Mouse (Mus musculus) thymus, adult 2 months (tissue): ENCODE data around the gene Hoxc6. TPM values are rescaled to one million over a fixed set of nuclear protein-coding genes. Genes with fewer than 3 reads are reported as not detected.

Experiments
- DNase-seq: peaks from one replicate; pipeline ENCODE4 v3.0.0; 2021
- H3K27ac ChIP-seq: fragments of 200-500 bp; 2 replicates; pipeline ENCODE4 v1.5.1; 2012; ENCODE audit warnings: low read length, control low read depth; ENCODE audit not compliant: control insufficient read depth, insufficient read depth
- H3K27me3 ChIP-seq: fragments of 200-500 bp; 2 replicates; pipeline ENCODE4 v1.6.1; 2012; ENCODE audit warnings: mild to moderate bottlenecking, low read length, moderate library complexity, mixed read lengths; ENCODE audit not compliant: control insufficient read depth, insufficient read depth
- H3K36me3 ChIP-seq: fragments of 200-500 bp; 2 replicates; pipeline ENCODE4 v1.6.1; 2012; ENCODE audit warnings: mild to moderate bottlenecking, low read length, moderate library complexity; ENCODE audit not compliant: control insufficient read depth, insufficient read depth
- H3K4me1 ChIP-seq: fragments of 200-500 bp; replicated peaks from 2 replicates; pipeline ENCODE4 v1.6.1; 2012; ENCODE audit warnings: low read length; ENCODE audit not compliant: control insufficient read depth, insufficient read depth
- H3K4me3 ChIP-seq: fragments of 200-500 bp; 2 replicates; pipeline ENCODE4 v1.5.1; 2012; ENCODE audit warnings: mild to moderate bottlenecking, low read length, control low read depth, moderate library complexity; ENCODE audit not compliant: control insufficient read depth, insufficient read depth
- CTCF ChIP-seq: fragments of 200-500 bp; IDR thresholded peaks from 2 replicates; pipeline ENCODE4 v1.5.1; 2012; ENCODE audit warnings: mild to moderate bottlenecking, control low read depth, low read length, moderate library complexity, borderline replicate concordance; ENCODE audit not compliant: control insufficient read depth, poor library complexity, insufficient read depth; ENCODE audit errors: extremely low read depth
- POLR2A ChIP-seq: fragments of 200-500 bp; IDR thresholded peaks from 2 replicates; pipeline ENCODE4 v1.6.1; 2012; ENCODE audit warnings: mild to moderate bottlenecking, low read length, control low read depth, moderate library complexity; ENCODE audit not compliant: control insufficient read depth, poor library complexity, insufficient read depth; ENCODE audit errors: extremely low read depth
- WGBS: fragments of 180-500 bp; shearing (Covaris S2); methylation state at CpG from one replicate; pipeline ENCODE4 v1.1.7; 2018; 5-methylcytosine and 5-hydroxymethylcytosine counted together
- polyA plus RNA-seq: library from polyadenylated mRNA; depleted of rRNA; stranded (reverse); fragments of >200 nt; gene quantifications from 2 replicates; pipeline ENCODE4 v1.2.3, GENCODE M21; 2012; rRNA removed

Gene Hoxc6
- 0.23 and 0.43 TPM in 2 replicates for polyA plus RNA-seq

DNA sequence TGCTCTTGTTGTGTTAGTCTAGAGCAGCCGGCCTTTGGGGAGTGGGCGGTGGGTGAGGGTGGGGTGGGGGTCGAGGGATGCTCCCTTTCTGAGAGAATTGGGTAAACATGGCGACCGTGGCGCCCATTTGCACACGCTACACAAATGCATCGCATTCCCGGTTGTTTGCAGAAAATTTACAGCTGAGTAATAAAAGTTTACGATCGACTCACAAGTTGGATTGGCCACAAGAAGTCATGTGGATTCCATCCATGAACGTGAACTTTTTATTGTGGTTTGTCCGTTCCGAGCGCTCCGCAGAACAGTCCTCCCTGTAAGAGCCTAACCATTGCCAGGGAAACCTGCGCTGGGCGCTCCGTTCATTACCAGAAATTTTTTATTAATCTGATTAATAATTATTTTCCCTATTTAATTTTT, at the start of gene Hoxc6:
TSS of gene Hoxc6 (plus strand) at position 319 of the 417 bp plus-strand sequence.
- no peak within 1 kb of the TSS for H3K27ac ChIP-seq
- DNase-seq, result no peak
- 7% methylated on average over 19 of the region's 19 CpGs for WGBS
- peak within 1 kb of the TSS; percentile 12; the same call in 1 of the 2 replicates for H3K4me3 ChIP-seq
- TF ChIP-seq POLR2A (no peak), CTCF (no peak)
- H3K4me1 ChIP-seq, result no peaks in the 10 kb centered on the region; the same call in 1 of the 2 replicates
- peaks cover 56% of the 10 kb centered on the region for H3K27me3 ChIP-seq
- no peaks in the 10 kb centered on the region for H3K36me3 ChIP-seq

DNA sequence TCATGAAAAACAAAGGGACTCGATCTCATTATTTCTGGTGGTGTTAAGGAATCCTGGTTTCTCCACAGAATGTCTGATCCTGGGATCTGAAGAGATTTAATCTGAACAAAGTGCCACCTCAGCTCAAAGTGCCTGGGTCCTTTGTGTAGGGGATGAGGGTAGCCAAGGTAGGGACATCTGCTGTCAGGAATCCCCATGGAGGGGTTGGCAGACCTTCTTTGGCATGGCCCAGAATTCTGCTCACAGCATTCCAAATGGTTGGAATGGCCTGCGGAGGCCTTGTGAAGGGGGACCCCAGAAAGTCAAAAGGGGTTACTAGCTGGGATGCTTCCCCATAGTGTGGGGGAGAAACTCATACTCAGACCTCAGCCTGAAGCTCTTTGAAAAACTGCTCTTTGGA, 49.2 kb upstream of the Hoxc6 start:
- TF ChIP-seq CTCF, result no peak
- no peak for TF ChIP-seq POLR2A
- WGBS, result 26% methylated on average over 2 of the region's 2 CpGs

DNA sequence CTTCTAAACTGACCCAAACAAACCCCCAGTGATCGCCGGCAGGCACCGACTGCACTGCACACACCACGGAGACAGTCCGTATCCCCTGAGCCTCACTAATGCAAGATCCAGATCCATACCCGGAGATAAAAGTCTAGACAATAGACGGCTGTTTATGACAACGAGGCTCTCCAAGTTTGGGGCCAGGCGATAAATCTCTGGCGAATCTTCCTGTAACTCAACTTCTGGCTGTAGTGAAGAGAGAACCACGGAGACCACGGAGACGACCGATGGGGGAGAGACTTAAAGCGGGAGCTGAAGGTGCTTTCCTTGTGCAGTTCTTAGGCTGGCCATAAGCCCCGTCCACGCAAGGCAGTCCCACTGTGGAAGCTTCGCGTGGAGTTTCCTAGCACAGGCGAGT, 48.4 kb upstream of the Hoxc6 start:
- no peak for DNase-seq
- Histone ChIP-seq H3K4me1 (no peaks in the 10 kb centered on the region), H3K27me3 (peaks cover 36% of the 10 kb centered on the region), H3K27ac (no peak overlapping the region), H3K4me3 (no peak overlapping the region), H3K36me3 (no peaks in the 10 kb centered on the region)
- WGBS, result 5% methylated on average over 20 of the region's 20 CpGs
- no peak for TF ChIP-seq CTCF
- TF ChIP-seq POLR2A, result no peak

More for the DNA sequence above, 49.2 kb upstream of the Hoxc6 start:
- no peak for DNase-seq
- H3K4me1 ChIP-seq, result no peaks in the 10 kb centered on the region
- H3K27ac ChIP-seq, result no peak overlapping the region
- H3K4me3 ChIP-seq, result no peak overlapping the region
- H3K27me3 ChIP-seq, result peaks cover 37% of the 10 kb centered on the region
- H3K36me3 ChIP-seq, result no peaks in the 10 kb centered on the region

DNA sequence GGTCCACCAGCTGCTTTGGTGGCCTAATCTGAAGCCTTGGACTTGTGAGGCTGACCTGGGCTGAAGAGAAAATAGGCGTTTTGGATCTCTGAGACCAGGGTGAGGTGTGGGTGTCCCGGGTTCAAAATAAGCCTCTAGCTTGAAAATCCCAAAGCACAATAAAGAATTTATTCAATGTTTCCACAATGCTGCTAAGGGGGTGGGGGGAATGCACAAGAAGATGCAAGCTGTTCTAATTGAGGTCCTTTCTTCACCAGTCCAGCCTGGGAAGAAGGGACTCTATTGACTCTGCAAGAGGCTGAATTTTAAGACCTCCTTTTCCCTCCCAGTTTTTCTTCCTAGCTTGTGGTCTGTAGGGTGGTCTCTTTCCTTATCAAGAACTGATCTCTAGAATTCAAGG, 47.2 kb upstream of the Hoxc6 start:
- no peak for DNase-seq
- Histone ChIP-seq H3K27ac (no peak overlapping the region), H3K4me1 (no peaks in the 10 kb centered on the region), H3K27me3 (peaks cover 38% of the 10 kb centered on the region), H3K4me3 (no peak overlapping the region), H3K36me3 (no peaks in the 10 kb centered on the region)
- TF ChIP-seq POLR2A (no peak), CTCF (no peak)
- 20% methylated on average over 2 of the region's 2 CpGs for WGBS

DNA sequence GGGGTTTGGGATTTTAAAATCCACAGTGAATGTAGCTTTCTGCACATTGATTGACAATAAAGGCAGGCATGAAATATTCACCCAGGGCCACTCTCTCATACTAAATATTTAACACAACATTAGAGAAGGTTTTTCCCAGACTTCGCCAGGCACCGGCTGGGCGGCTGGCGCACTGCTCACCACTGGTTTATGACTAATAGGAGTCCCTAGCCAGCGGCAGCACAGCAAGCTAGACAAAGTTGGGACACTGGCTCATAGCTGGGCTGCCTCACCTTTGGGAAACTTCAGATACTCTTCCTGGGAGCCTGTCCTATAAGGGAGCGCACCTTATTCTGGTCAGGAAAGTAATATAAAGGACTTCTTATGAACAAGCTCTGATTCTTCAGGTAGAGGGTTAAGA, 44.5 kb upstream of the Hoxc6 start:
- H3K4me3 ChIP-seq, result no peak overlapping the region
- 37% methylated on average over 6 of the region's 6 CpGs for WGBS
- H3K36me3 ChIP-seq, result no peaks in the 10 kb centered on the region
- H3K27ac ChIP-seq, result no peak overlapping the region
- peaks cover 48% of the 10 kb centered on the region for H3K27me3 ChIP-seq
- H3K4me1 ChIP-seq, result no peaks in the 10 kb centered on the region
- no peak for TF ChIP-seq POLR2A
- no peak for TF ChIP-seq CTCF
- DNase-seq, result no peak

DNA sequence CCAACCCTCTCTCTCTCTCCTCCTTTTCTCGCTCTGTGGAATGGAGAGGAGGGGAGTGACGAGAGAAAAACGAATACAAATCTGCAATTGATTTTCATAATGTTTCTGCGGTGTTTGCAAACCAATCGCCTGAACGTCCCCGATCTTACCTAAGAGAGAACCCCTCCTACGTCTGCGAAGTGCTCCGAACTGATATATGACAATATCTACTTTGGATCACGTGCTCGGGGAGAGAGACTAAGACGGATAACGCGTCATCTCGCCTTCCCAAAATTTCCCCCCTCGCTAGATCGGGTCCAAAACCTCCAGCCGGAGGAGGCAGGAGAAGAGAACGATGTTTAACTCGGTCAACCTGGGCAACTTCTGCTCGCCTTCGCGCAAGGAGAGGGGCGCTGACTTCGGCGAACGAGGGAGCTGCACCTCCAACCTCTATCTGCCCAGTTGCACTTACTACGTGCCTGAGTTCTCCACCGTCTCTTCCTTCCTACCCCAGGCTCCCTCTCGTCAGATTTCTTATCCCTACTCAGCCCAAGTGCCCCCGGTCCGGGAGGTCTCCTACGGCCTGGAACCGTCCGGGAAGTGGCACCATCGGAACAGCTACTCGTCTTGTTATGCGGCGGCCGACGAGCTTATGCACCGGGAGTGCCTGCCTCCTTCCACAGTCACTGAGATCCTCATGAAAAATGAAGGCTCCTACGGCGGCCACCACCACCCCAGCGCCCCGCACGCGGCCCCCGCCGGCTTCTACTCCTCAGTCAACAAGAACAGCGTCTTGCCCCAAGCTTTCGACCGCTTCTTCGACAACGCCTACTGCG, 43.7 kb upstream of the Hoxc6 start, which contains the start of gene Hoxc11:
TSS of gene Hoxc11 (plus strand) at position 236 of the 815 bp plus-strand sequence.
- TF ChIP-seq CTCF (no peak), POLR2A (no peak)
- Histone ChIP-seq H3K36me3 (no peaks in the 10 kb centered on the region), H3K4me1 (no peaks in the 10 kb centered on the region), H3K27ac (no peak within 1 kb of the TSS), H3K4me3 (no peak within 1 kb of the TSS), H3K27me3 (peaks cover 45% of the 10 kb centered on the region)
- no peak for DNase-seq
- WGBS, result 7% methylated on average over 57 of the region's 57 CpGs

DNA sequence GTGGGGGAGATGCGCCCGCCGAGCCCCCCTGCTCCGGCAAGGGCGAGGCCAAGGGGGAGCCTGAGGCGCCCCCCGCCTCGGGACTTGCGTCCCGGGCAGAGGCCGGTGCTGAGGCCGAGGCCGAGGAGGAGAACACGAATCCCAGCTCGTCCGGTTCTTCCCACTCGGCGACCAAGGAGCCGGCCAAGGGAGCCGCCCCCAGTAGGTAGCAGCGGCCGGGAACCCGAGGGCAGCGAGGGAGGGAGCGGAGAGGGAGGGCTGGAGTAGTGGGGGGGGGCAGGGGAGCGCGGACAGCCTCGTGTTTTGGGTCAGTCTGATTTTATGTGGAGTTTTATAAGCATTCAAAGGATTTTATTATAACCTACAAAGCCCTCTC, 43.1 kb upstream of the Hoxc6 start:
- H3K36me3 ChIP-seq, result no peaks in the 10 kb centered on the region
- TF ChIP-seq POLR2A, result no peak
- no peak for TF ChIP-seq CTCF
- no peak overlapping the region for H3K4me3 ChIP-seq
- no peak for DNase-seq
- 6% methylated on average over 28 of the region's 28 CpGs for WGBS
- no peak overlapping the region for H3K27ac ChIP-seq
- peaks cover 43% of the 10 kb centered on the region for H3K27me3 ChIP-seq
- H3K4me1 ChIP-seq, result no peaks in the 10 kb centered on the region
